ENCODE assay signal across 9 mouse cellular contexts in genomic region chr11:104195791-104196190, GRCm38 (mm10). TPM values are rescaled to one million over a fixed set of nuclear protein-coding genes. Genes with fewer than 3 reads are reported as not detected.
DNase-seq lines count a peak whose midpoint lies in the region; ATAC-seq and TF ChIP-seq lines count a peak whose summit lies in the region.
"Had no signal": no experiment of that assay in that cellular context is flagged by ENCODE, and none has a peak within 500 bp of the region (broad histone marks: within the 10 kb centered on the region; RNA-seq: fewer than 3 reads in every experiment).

No protein-coding gene starts in this region.

- ATAC-seq in kidney, postnatal 0 days (replicated peaks; ENCODE audit: low FRiP score, low read depth) = peak; percentile 36
- peak; percentile 60 for ATAC-seq in neural tube, embryonic 11.5 days (ENCODE audit: insufficient read depth, low FRiP score, low TSS enrichment)

- TF ChIP-seq CTCF in kidney, postnatal 0 days (IDR thresholded peaks at IDR 0.05; ENCODE audit: low read depth) = peak; percentile 99
- TF ChIP-seq CTCF in liver, adult 2 months (IDR thresholded peaks at IDR 0.05; ENCODE audit: low read depth, low read length) = peak; percentile 80

- no peak for TF ChIP-seq POLR2A in liver, adult 2 months (IDR thresholded peaks at IDR 0.05; ENCODE audit: extremely low read depth, insufficient read depth, low read length)

- H3K27ac ChIP-seq in kidney, postnatal 0 days = no peak overlapping the region
- H3K27ac ChIP-seq in liver, adult 2 months (replicated peaks; ENCODE audit: insufficient read depth, low read depth, low read length) = no peak overlapping the region
- no peak overlapping the region for H3K27ac ChIP-seq in neural tube, embryonic 11.5 days (ENCODE audit: low read depth, low read length)
- H3K27ac ChIP-seq: limb, embryonic 15.5 days had no signal

- H3K4me1 ChIP-seq in kidney, postnatal 0 days (replicated peaks; ENCODE audit: insufficient read depth, low read length) = no peaks in the 10 kb centered on the region
- H3K4me1 ChIP-seq in liver, adult 2 months (ENCODE audit: control insufficient read depth, insufficient read depth, low read length) = no peaks in the 10 kb centered on the region
- H3K4me1 ChIP-seq in neural tube, embryonic 11.5 days (ENCODE audit: control insufficient read depth, insufficient read depth, low read length) = no peaks in the 10 kb centered on the region
- H3K4me1 ChIP-seq: limb, embryonic 15.5 days had no signal

- intact Hi-C loops in gastrocnemius, postnatal 36 days (cut with DNase I) = no loop called here

- H3K9me3 ChIP-seq in kidney, postnatal 0 days (replicated peaks; ENCODE audit: low read length) = no peaks in the 10 kb centered on the region
- H3K9me3 ChIP-seq in neural tube, embryonic 11.5 days (ENCODE audit: control insufficient read depth, low read length) = no peaks in the 10 kb centered on the region
- H3K9me3 ChIP-seq: limb, embryonic 15.5 days had no signal

- no peak overlapping the region for H3K4me2 ChIP-seq in kidney, postnatal 0 days (ENCODE audit: low read length)
- H3K4me2 ChIP-seq in neural tube, embryonic 11.5 days (ENCODE audit: low read depth) = no peak overlapping the region
- H3K4me2 ChIP-seq: limb, embryonic 15.5 days had no signal

- H3K9ac ChIP-seq in kidney, postnatal 0 days (ENCODE audit: low read depth, low read length) = no peak overlapping the region
- no peak overlapping the region for H3K9ac ChIP-seq in liver, adult 2 months (ENCODE audit: low read depth, low read length)
- no peak overlapping the region for H3K9ac ChIP-seq in neural tube, embryonic 11.5 days (ENCODE audit: low read length)
- H3K9ac ChIP-seq: limb, embryonic 15.5 days had no signal

- H3K4me3 ChIP-seq in kidney, postnatal 0 days (replicated peaks; ENCODE audit: low read depth, low read length) = no peak overlapping the region
- H3K4me3 ChIP-seq in liver, adult 2 months (ENCODE audit: insufficient read depth, low read depth, low read length) = no peak overlapping the region
- no peak overlapping the region for H3K4me3 ChIP-seq in neural tube, embryonic 11.5 days (ENCODE audit: low read depth, low read length)
- H3K4me3 ChIP-seq: limb, embryonic 15.5 days had no signal

- H3K79me2 ChIP-seq in liver, adult 2 months (ENCODE audit: control insufficient read depth, insufficient read depth, low read length) = no peaks in the 10 kb centered on the region

- WGBS in kidney, postnatal 0 days = 8% methylated on average over 9 of the region's 9 CpGs
- 13% methylated on average over 9 of the region's 9 CpGs for WGBS in liver, adult 2 months
- 11% methylated on average over 9 of the region's 9 CpGs for WGBS in neural tube, embryonic 11.5 days

- DNase-seq in B cell, adult 2 months = peak; percentile 87
- peak; percentile 75 to 81 for DNase-seq in adrenal gland, adult 18-20 months (ENCODE audit: low spot score in 2 of 2)
- DNase-seq in embryo, embryonic 10 days (ENCODE audit: low spot score) = peak; percentile 92
- DNase-seq in gastrocnemius, postnatal 36 days = peak; percentile 38 to 51
- peak; percentile 88 for DNase-seq in kidney, postnatal 0 days (ENCODE audit: low spot score)
- peak; percentile 53 for DNase-seq in liver, adult 2 months (ENCODE audit: extremely low read depth, low read depth, low spot score)
- peak; percentile 85 for DNase-seq in neural tube, embryonic 11.5 days (ENCODE audit: low spot score)
- DNase-seq in testis, postnatal 10 days (ENCODE audit: low spot score) = peak; percentile 87

- no peaks in the 10 kb centered on the region for H3K27me3 ChIP-seq in kidney, postnatal 0 days (ENCODE audit: insufficient read depth, low read length)
- peaks cover 7% of the 10 kb centered on the region; the same call in 1 of the 2 replicates for H3K27me3 ChIP-seq in liver, adult 2 months (ENCODE audit: control insufficient read depth, insufficient read depth, low read length)
- H3K27me3 ChIP-seq in neural tube, embryonic 11.5 days (ENCODE audit: control insufficient read depth, insufficient read depth, low read length) = no peaks in the 10 kb centered on the region

- no peaks in the 10 kb centered on the region for H3K36me3 ChIP-seq in kidney, postnatal 0 days (ENCODE audit: insufficient read depth, low read length)
- H3K36me3 ChIP-seq in liver, adult 2 months (ENCODE audit: control insufficient read depth, insufficient read depth, low read length) = no peaks in the 10 kb centered on the region
- H3K36me3 ChIP-seq in neural tube, embryonic 11.5 days (ENCODE audit: control insufficient read depth, insufficient read depth, low read length) = no peaks in the 10 kb centered on the region
- H3K36me3 ChIP-seq: limb, embryonic 15.5 days had no signal

RNA-seq across cellular contexts. Expression of gene Sppl2c, which starts 9.7 kb away (rescaled TPM):
- not detected for total RNA-seq in adrenal gland, adult 18-20 months (2021)
- not detected for total RNA-seq in gastrocnemius, postnatal 36 days (2021)
- polyA plus RNA-seq in kidney, postnatal 0 days (2015; fragmentation: Nextera tagmentation; extraction: Ambion mirVana) = not detected in 2 replicates
- total RNA-seq in liver, adult 2 months (2014; rRNA removed) = not detected in 2 replicates
- polyA plus RNA-seq in liver, adult 2 months (2012; rRNA removed) = not detected in 2 replicates
- polyA plus RNA-seq in neural tube, embryonic 11.5 days (2014; fragmentation: Nextera tagmentation; extraction: Ambion mirVana) = not detected in 2 replicates
- polyA plus RNA-seq: limb, embryonic 15.5 days had no signal

RNA-seq across cellular contexts. Expression of gene Mapt, which starts 35.4 kb away (rescaled TPM):
- 100 to 1,000 TPM; 128 to 208 TPM for total RNA-seq in adrenal gland, adult 18-20 months (2021)
- total RNA-seq in gastrocnemius, postnatal 36 days (2021) = 10 to 100 TPM; 54.1 to 59.5 TPM
- polyA plus RNA-seq in kidney, postnatal 0 days (2015; fragmentation: Nextera tagmentation; extraction: Ambion mirVana) = 6.7 and 11.4 TPM in 2 replicates
- total RNA-seq in liver, adult 2 months (2014; rRNA removed) = 1.5 and 1.6 TPM in 2 replicates
- polyA plus RNA-seq in liver, adult 2 months (2012; rRNA removed) = 1.2 and 1.4 TPM in 2 replicates
- polyA plus RNA-seq in neural tube, embryonic 11.5 days (2014; fragmentation: Nextera tagmentation; extraction: Ambion mirVana) = 107 and 121 TPM in 2 replicates

Comparison
In these comparisons a context has a peak if more than half of its experiments do, and no peak if none do; other contexts are left out.
1. RNA of gene Mapt, which starts 35.4 kb away (total RNA-seq): 128 to 208 TPM in adrenal gland, adult 18-20 months and 54.1 to 59.5 TPM in gastrocnemius, postnatal 36 days; 1.5 to 1.6 TPM in liver, adult 2 months; every median in the first group is over 10 times any median in the second.
2. Peak in every context shown above with its lines, with median percentiles within 50 percentile points of each other: DNase-seq.